Mouse (Mus musculus) cerebellum, adult 9-10 months (tissue): Measurements from ENCODE around the gene Krtap9-3.

Experiments used
- DNase-seq: peaks from one replicate; pipeline ENCODE4 v3.0.0; 2022

Gene Krtap9-3

GRCm38 (mm10) chr11:99562580-99562979 is 35.3 kb downstream of the Krtap9-3 start:
- no peak for DNase-seq

GRCm38 (mm10) chr11:99559366-99559765 is 38.5 kb downstream of the Krtap9-3 start, which contains the start of gene Gm11939:
Gene Gm11939 (minus strand): TSS chr11:99559466.
- DNase-seq: no peak

GRCm38 (mm10) chr11:99557976-99558745 is 39.7 kb downstream of the Krtap9-3 start:
- no peak for DNase-seq

- DNase-seq: no peak
Measured at GRCm38 (mm10) chr11:99556753-99557152, 41.2 kb downstream of the Krtap9-3 start, which contains the start of gene Krtap3-2. Gene Krtap3-2 (minus strand): TSS chr11:99556853.

- DNase-seq: no peak
Measured at GRCm38 (mm10) chr11:99556195-99556594, 41.7 kb downstream of the Krtap9-3 start.

GRCm38 (mm10) chr11:99550765-99551164 is 47.1 kb downstream of the Krtap9-3 start, which contains the start of gene Krtap3-3:
Gene Krtap3-3 (minus strand): TSS chr11:99550865.
- DNase-seq: no peak

- no peak for DNase-seq
Measured at GRCm38 (mm10) chr11:99547892-99548291, 50.0 kb downstream of the Krtap9-3 start.
